Mouse (Mus musculus) small intestine, adult 2 months (tissue): ENCODE results near the gene Cfap54. TPM values are rescaled to one million over a fixed set of nuclear protein-coding genes. Genes with fewer than 3 reads are reported as not detected.

Experiments
- H3K27ac ChIP-seq: fragments of 200-500 bp; 2 replicates; pipeline ENCODE4 v1.5.1; 2012; ENCODE audit warnings: low read depth, low read length, control low read depth, inconsistent platforms; ENCODE audit not compliant: insufficient read depth
- H3K27me3 ChIP-seq: fragments of 200-500 bp; 2 replicates; pipeline ENCODE4 v1.6.1; 2012; ENCODE audit warnings: mild to moderate bottlenecking, moderate library complexity, low read length, inconsistent platforms; ENCODE audit not compliant: control insufficient read depth, insufficient read depth
- H3K36me3 ChIP-seq: fragments of 200-500 bp; 2 replicates; pipeline ENCODE4 v1.6.1; 2012; ENCODE audit warnings: mild to moderate bottlenecking, low read length, control low read depth, inconsistent platforms; ENCODE audit not compliant: control insufficient read depth, insufficient read depth
- H3K4me1 ChIP-seq: fragments of 200-500 bp; 2 replicates; pipeline ENCODE4 v1.6.1; 2012; ENCODE audit warnings: low read length, inconsistent platforms, mixed read lengths; ENCODE audit not compliant: control insufficient read depth, insufficient read depth, insufficient read length
- H3K4me3 ChIP-seq: fragments of 200-500 bp; 2 replicates; pipeline ENCODE4 v1.5.1; 2012; ENCODE audit warnings: low read depth, mild to moderate bottlenecking, control low read depth, inconsistent platforms, low read length, moderate library complexity
- CTCF ChIP-seq: fragments of 200-500 bp; IDR thresholded peaks from 2 replicates; pipeline ENCODE4 v1.5.1; 2012; ENCODE audit warnings: low read depth, mild to moderate bottlenecking, control low read depth, inconsistent platforms, low read length, moderate library complexity, mixed read lengths; ENCODE audit not compliant: insufficient replicate concordance, insufficient read length; ENCODE audit errors: extremely low read depth
- POLR2A ChIP-seq: fragments of 200-500 bp; IDR thresholded peaks from 2 replicates; pipeline ENCODE4 v1.6.1; 2012; ENCODE audit warnings: low read depth, mild to moderate bottlenecking, control low read depth, inconsistent platforms, low read length, moderate library complexity
- WGBS: fragments of 180-500 bp; shearing (Covaris S2); methylation state at CpG from one replicate; pipeline ENCODE4 v1.1.7; 2018; 5-methylcytosine and 5-hydroxymethylcytosine counted together
- polyA plus RNA-seq: library from polyadenylated mRNA; depleted of rRNA; stranded (reverse); fragments of >200 nt; gene quantifications from 2 replicates; pipeline ENCODE4 v1.2.3, GENCODE M21; 2012

Gene Cfap54
- polyA plus RNA-seq, 1 experiment, result 0.13 TPM

GRCm38 (mm10) chr10:92918551-92918950 is 162.9 kb downstream of the Cfap54 start:
- H3K36me3 ChIP-seq, result no peaks in the 10 kb centered on the region
- H3K27me3 ChIP-seq, result no peaks in the 10 kb centered on the region
- no peak overlapping the region for H3K27ac ChIP-seq
- H3K4me1 ChIP-seq, result no peaks in the 10 kb centered on the region
- TF ChIP-seq CTCF (no peak), POLR2A (no peak)
- H3K4me3 ChIP-seq, result no peak overlapping the region
- WGBS, result 69% methylated on average over 1 of the region's 1 CpGs

DNA sequence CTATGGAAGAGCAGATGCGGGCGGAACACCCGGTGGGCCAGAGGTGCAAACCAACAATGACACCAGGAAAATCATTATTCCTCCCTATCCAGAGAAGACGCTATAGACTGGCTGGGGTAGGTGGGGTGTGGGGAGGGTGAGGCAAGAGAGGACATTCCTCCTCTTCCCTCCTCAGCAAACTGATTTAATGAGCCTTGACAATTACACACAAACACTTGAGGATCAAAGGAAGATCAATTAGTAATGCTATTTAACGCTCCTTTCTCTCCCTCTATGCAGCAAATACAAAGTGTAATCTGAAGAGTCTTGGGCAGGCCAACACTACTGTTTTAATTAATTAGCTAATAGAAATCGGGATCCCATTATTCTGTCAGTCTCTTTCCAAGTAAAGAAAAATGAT is 174.2 kb downstream of the Cfap54 start:
- 67% methylated on average over 6 of the region's 6 CpGs for WGBS
- Histone ChIP-seq H3K4me1 (no peaks in the 10 kb centered on the region), H3K36me3 (no peaks in the 10 kb centered on the region), H3K4me3 (no peak overlapping the region), H3K27me3 (no peaks in the 10 kb centered on the region), H3K27ac (no peak overlapping the region)
- no peak for TF ChIP-seq CTCF
- no peak for TF ChIP-seq POLR2A

DNA sequence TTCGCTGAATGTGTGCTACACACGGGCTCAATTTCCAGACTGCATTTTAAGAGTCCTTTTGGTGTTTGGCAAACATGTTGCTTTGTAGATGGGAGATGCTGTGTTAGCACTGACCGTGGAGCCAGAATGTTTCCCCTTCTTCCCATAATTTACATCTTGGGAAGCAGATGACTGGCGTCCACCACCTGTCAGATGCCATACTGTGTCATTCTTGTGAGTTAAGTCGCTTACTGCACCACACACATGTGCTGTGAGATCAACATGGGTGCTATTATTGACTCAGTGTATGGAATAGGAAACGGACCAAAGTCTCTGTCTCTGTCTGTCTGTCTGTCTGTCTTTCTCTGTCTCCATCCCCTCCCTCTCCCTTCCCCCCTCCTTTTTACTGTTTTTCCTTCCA is 193.0 kb downstream of the Cfap54 start:
- WGBS, result 79% methylated on average over 6 of the region's 6 CpGs
- H3K4me3 ChIP-seq, result no peak overlapping the region
- TF ChIP-seq POLR2A, result no peak
- TF ChIP-seq CTCF, result no peak
- H3K27me3 ChIP-seq, result no peaks in the 10 kb centered on the region
- H3K36me3 ChIP-seq, result no peaks in the 10 kb centered on the region
- H3K4me1 ChIP-seq, result no peaks in the 10 kb centered on the region
- H3K27ac ChIP-seq, result no peak overlapping the region

GRCm38 (mm10) chr10:92878000-92878399 is 203.4 kb downstream of the Cfap54 start:
- 84% methylated on average over 3 of the region's 3 CpGs for WGBS
- no peaks in the 10 kb centered on the region for H3K36me3 ChIP-seq
- H3K27me3 ChIP-seq, result no peaks in the 10 kb centered on the region
- H3K27ac ChIP-seq, result no peak overlapping the region
- TF ChIP-seq CTCF, result no peak
- no peak for TF ChIP-seq POLR2A
- H3K4me3 ChIP-seq, result no peak overlapping the region
- H3K4me1 ChIP-seq, result no peaks in the 10 kb centered on the region

GRCm38 (mm10) chr10:92840980-92841379 is 240.4 kb downstream of the Cfap54 start:
- no peak for TF ChIP-seq POLR2A
- TF ChIP-seq CTCF, result no peak
- Histone ChIP-seq H3K27ac (no peak overlapping the region), H3K36me3 (no peaks in the 10 kb centered on the region), H3K27me3 (no peaks in the 10 kb centered on the region), H3K4me3 (no peak overlapping the region), H3K4me1 (no peaks in the 10 kb centered on the region)
- 89% methylated on average over 9 of the region's 9 CpGs for WGBS

DNA sequence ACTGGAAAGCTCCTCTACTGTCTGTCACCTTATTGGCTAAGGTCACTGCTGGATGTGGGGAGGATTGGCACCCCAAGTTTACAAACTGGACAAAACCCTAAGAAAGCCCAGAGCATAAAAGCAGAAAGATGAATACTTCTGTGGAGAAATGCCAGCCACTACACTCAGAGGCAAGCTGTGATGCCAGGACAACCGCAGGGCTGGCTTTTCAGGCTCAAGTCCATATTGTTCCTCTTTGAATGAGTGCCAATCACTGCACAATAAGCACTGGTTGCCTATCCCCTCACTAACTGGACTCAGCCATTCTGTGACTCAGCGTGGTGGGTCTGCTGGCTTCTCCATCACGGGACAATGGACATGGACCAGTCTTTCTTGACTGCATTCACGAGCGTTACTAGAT is 243.8 kb downstream of the Cfap54 start:
- Histone ChIP-seq H3K27ac (no peak overlapping the region), H3K4me1 (no peaks in the 10 kb centered on the region), H3K4me3 (no peak overlapping the region), H3K27me3 (no peaks in the 10 kb centered on the region), H3K36me3 (no peaks in the 10 kb centered on the region)
- 81% methylated on average over 5 of the region's 5 CpGs for WGBS
- no peak for TF ChIP-seq CTCF

- Histone ChIP-seq H3K27me3 (no peaks in the 10 kb centered on the region), H3K27ac (no peak overlapping the region), H3K36me3 (no peaks in the 10 kb centered on the region), H3K4me3 (no peak overlapping the region), H3K4me1 (no peaks in the 10 kb centered on the region)
- 61% methylated on average over 2 of the region's 2 CpGs for WGBS
- TF ChIP-seq CTCF (no peak), POLR2A (no peak)
These were observed 244.4 kb downstream of the Cfap54 start for GRCm38 (mm10) chr10:92837045-92837444.

DNA sequence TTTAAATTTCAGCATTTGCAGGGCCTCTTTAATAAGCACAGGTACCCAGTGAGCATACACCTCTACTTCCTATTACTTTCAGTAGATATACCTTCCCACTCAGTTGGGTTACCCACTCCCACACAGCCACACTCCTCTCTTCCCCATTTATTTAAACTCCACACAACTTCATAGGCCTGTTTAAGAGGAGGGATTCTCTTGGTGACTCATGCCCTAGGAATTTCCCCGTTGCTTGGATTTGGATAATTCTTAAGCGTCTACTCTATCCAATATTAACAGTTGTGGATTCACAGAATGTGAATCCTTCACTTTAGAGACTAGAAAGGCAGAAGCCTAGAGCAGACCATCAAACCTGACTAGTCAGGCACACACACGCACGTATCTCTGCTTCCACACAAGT is 259.9 kb downstream of the Cfap54 start:
- no peaks in the 10 kb centered on the region for H3K4me1 ChIP-seq
- no peak for TF ChIP-seq POLR2A
- TF ChIP-seq CTCF, result no peak
- no peaks in the 10 kb centered on the region for H3K36me3 ChIP-seq
- H3K27me3 ChIP-seq, result no peaks in the 10 kb centered on the region
- WGBS, result 72% methylated on average over 4 of the region's 4 CpGs
- no peak overlapping the region for H3K4me3 ChIP-seq
- no peak overlapping the region for H3K27ac ChIP-seq
